Mouse (Mus musculus) heart, embryonic 16.5 days (tissue): ENCODE results near the gene Strap. TPM values are rescaled to one million over a fixed set of nuclear protein-coding genes. Genes with fewer than 3 reads are reported as not detected.
A peak's percentile ranks its signal among the peaks of the same experiment; 100 is the strongest.

Experiments used
- ATAC-seq: fragments of 200-750 bp; cut with Nextera tagmentation; replicated peaks from 2 replicates; pipeline ENCODE4 v1.8.0; 2017; ENCODE audit warnings: moderate number of reproducible peaks; ENCODE audit not compliant: insufficient read depth, low FRiP score; ENCODE audit errors: extremely low read depth
- H3K27ac ChIP-seq: fragments of 300-500 bp; sonication (generic); 2 replicates; pipeline ENCODE4 v1.5.1; 2014; ENCODE audit warnings: mild to moderate bottlenecking, low read length, control low read depth, moderate library complexity
- H3K27me3 ChIP-seq: fragments of 300-500 bp; sonication (generic); 2 replicates; pipeline ENCODE4 v1.6.1; 2014; ENCODE audit warnings: low read length, mixed read lengths; ENCODE audit not compliant: control insufficient read depth, insufficient read depth
- H3K36me3 ChIP-seq: fragments of 300-500 bp; sonication (generic); 2 replicates; pipeline ENCODE4 v1.6.1; 2014; ENCODE audit not compliant: control insufficient read depth, insufficient read depth
- H3K4me1 ChIP-seq: fragments of 300-500 bp; sonication (generic); 2 replicates; pipeline ENCODE4 v1.6.1; 2014; ENCODE audit warnings: low read length, mixed read lengths; ENCODE audit not compliant: control insufficient read depth, insufficient read depth
- H3K4me2 ChIP-seq: fragments of 300-500 bp; sonication (generic); 2 replicates; pipeline ENCODE4 v1.6.1; 2014; ENCODE audit warnings: low read depth, mild to moderate bottlenecking, control low read depth, low read length
- H3K4me3 ChIP-seq: fragments of 300-500 bp; sonication (generic); 2 replicates; pipeline ENCODE4 v1.5.1; 2014; ENCODE audit warnings: mild to moderate bottlenecking, control low read depth, low read length
- H3K9ac ChIP-seq: fragments of 300-500 bp; sonication (generic); 2 replicates; pipeline ENCODE4 v1.6.1; 2014; ENCODE audit warnings: low read length, control low read depth
- H3K9me3 ChIP-seq: fragments of 300-500 bp; sonication (generic); replicated peaks from 2 replicates; pipeline ENCODE4 v1.6.1; 2016; ENCODE audit warnings: low read length; ENCODE audit not compliant: control insufficient read depth
- WGBS: fragments of 180-500 bp; shearing (Covaris S2); extraction: QIAGEN DNeasy Blood & Tissue Kit; methylation state at CpG from one replicate; pipeline ENCODE4 v1.1.7; 2014; 5-methylcytosine and 5-hydroxymethylcytosine counted together
- polyA plus RNA-seq: library from polyadenylated mRNA; unstranded; fragments of >200 nt; fragmentation: Nextera tagmentation; extraction: Ambion mirVana; gene quantifications from 2 replicates; pipeline ENCODE4 v1.2.1, GENCODE M21; 2015

Strap gene
- polyA plus RNA-seq: 106 and 125 TPM in 2 replicates

GRCm38 (mm10) chr6:137734846-137735609 is at the start of gene Strap:
Gene Strap (plus strand): TSS chr6:137735078.
- Histone ChIP-seq H3K36me3 (peaks cover 5% of the 10 kb centered on the region), H3K4me3 (peak within 1 kb of the TSS; percentile 82)
- ATAC-seq: peak; percentile 99

GRCm38 (mm10) chr6:137687667-137688066 is 47.2 kb upstream of the Strap start:
- Histone ChIP-seq H3K9ac (no peak overlapping the region), H3K36me3 (no peaks in the 10 kb centered on the region), H3K4me2 (no peak overlapping the region), H3K4me1 (0 out of 2 replicates have a peak, but pooled peaks cover 3% of the 10 kb centered on the region), H3K27me3 (no peaks in the 10 kb centered on the region), H3K9me3 (no peaks in the 10 kb centered on the region), H3K27ac (no peak overlapping the region), H3K4me3 (no peak overlapping the region)
- WGBS: 86% methylated on average over 5 of the region's 5 CpGs
- ATAC-seq: no peak

More at GRCm38 (mm10) chr6:137734846-137735609, at the start of gene Strap:
- H3K9ac ChIP-seq: peak within 1 kb of the TSS; percentile 87
- H3K27ac ChIP-seq: peak within 1 kb of the TSS; percentile 72
- WGBS: 0% methylated on average over 80 of the region's 86 CpGs
- H3K4me2 ChIP-seq: peak within 1 kb of the TSS; percentile 88
- H3K4me1 ChIP-seq: peaks cover 19% of the 10 kb centered on the region
- H3K9me3 ChIP-seq: no peaks in the 10 kb centered on the region
- no peaks in the 10 kb centered on the region; the same call in 1 of the 2 replicates for H3K27me3 ChIP-seq

- H3K4me3 ChIP-seq: no peak overlapping the region
- no peak overlapping the region for H3K9ac ChIP-seq
- H3K36me3 ChIP-seq: no peaks in the 10 kb centered on the region
- 0 out of 2 replicates have a peak, but pooled peaks cover 3% of the 10 kb centered on the region for H3K4me1 ChIP-seq
- no peak for ATAC-seq
- no peak overlapping the region for H3K4me2 ChIP-seq
- 75% methylated on average over 3 of the region's 3 CpGs for WGBS
- H3K9me3 ChIP-seq: no peaks in the 10 kb centered on the region
- H3K27ac ChIP-seq: no peak overlapping the region
- no peaks in the 10 kb centered on the region for H3K27me3 ChIP-seq
These were observed 46.8 kb upstream of the Strap start for GRCm38 (mm10) chr6:137688079-137688478.

GRCm38 (mm10) chr6:137688506-137689105 is 46.3 kb upstream of the Strap start:
- Histone ChIP-seq H3K36me3 (no peaks in the 10 kb centered on the region), H3K9me3 (no peaks in the 10 kb centered on the region), H3K9ac (no peak overlapping the region), H3K4me2 (no peak overlapping the region), H3K27me3 (no peaks in the 10 kb centered on the region), H3K27ac (no peak overlapping the region), H3K4me3 (no peak overlapping the region), H3K4me1 (0 out of 2 replicates have a peak, but pooled peaks cover 3% of the 10 kb centered on the region)
- no peak for ATAC-seq
- WGBS: 72% methylated on average over 11 of the region's 11 CpGs

- no peaks in the 10 kb centered on the region for H3K27me3 ChIP-seq
- WGBS: 50% methylated on average over 2 of the region's 2 CpGs
- no peak overlapping the region for H3K4me3 ChIP-seq
- no peak overlapping the region for H3K9ac ChIP-seq
- peak; percentile 58 for ATAC-seq
- no peaks in the 10 kb centered on the region for H3K9me3 ChIP-seq
- 0 out of 2 replicates have a peak, but pooled peaks cover 3% of the 10 kb centered on the region for H3K4me1 ChIP-seq
- peak overlapping the region; percentile 33 for H3K27ac ChIP-seq
- H3K36me3 ChIP-seq: no peaks in the 10 kb centered on the region
- no peak overlapping the region for H3K4me2 ChIP-seq
These were observed 44.2 kb upstream of the Strap start for GRCm38 (mm10) chr6:137690550-137691119.

- no peak overlapping the region for H3K4me2 ChIP-seq
- no peaks in the 10 kb centered on the region for H3K27me3 ChIP-seq
- H3K27ac ChIP-seq: no peak overlapping the region
- no peaks in the 10 kb centered on the region for H3K36me3 ChIP-seq
- H3K9ac ChIP-seq: no peak overlapping the region
- WGBS: 70% methylated on average over 2 of the region's 2 CpGs
- no peaks in the 10 kb centered on the region for H3K9me3 ChIP-seq
- H3K4me3 ChIP-seq: no peak overlapping the region
- 0 out of 2 replicates have a peak, but pooled peaks cover 6% of the 10 kb centered on the region for H3K4me1 ChIP-seq
- no peak for ATAC-seq
These were observed 40.6 kb upstream of the Strap start for GRCm38 (mm10) chr6:137694310-137694709.

- Histone ChIP-seq H3K36me3 (no peaks in the 10 kb centered on the region), H3K4me3 (no peak overlapping the region), H3K9me3 (no peaks in the 10 kb centered on the region), H3K27ac (no peak overlapping the region), H3K9ac (no peak overlapping the region), H3K4me2 (no peak overlapping the region), H3K27me3 (no peaks in the 10 kb centered on the region), H3K4me1 (0 out of 2 replicates have a peak, but pooled peaks cover 6% of the 10 kb centered on the region)
- 86% methylated on average over 8 of the region's 8 CpGs for WGBS
- ATAC-seq: no peak
These were observed 39.8 kb upstream of the Strap start for GRCm38 (mm10) chr6:137695046-137695445.

- H3K4me1 ChIP-seq: 0 out of 2 replicates have a peak, but pooled peaks cover 2% of the 10 kb centered on the region
- no peaks in the 10 kb centered on the region for H3K27me3 ChIP-seq
- WGBS: 43% methylated on average over 8 of the region's 8 CpGs
- H3K27ac ChIP-seq: peak overlapping the region; percentile 58
- no peak overlapping the region for H3K9ac ChIP-seq
- no peaks in the 10 kb centered on the region for H3K36me3 ChIP-seq
- H3K9me3 ChIP-seq: no peaks in the 10 kb centered on the region
- ATAC-seq: no peak
- H3K4me3 ChIP-seq: no peak overlapping the region
- H3K4me2 ChIP-seq: no peak overlapping the region
These were observed 38.3 kb upstream of the Strap start for GRCm38 (mm10) chr6:137696445-137697204.
